Mouse (Mus musculus) embryonic facial prominence, embryonic 12.5 days (tissue): ENCODE measurements around the gene Zscan21. TPM values are rescaled to one million over a fixed set of nuclear protein-coding genes. Genes with fewer than 3 reads are reported as not detected.
"Not testable (repeated sequence)": the region's sequence is repeated elsewhere in the genome, so short reads cannot be mapped to it uniquely, and the experiment has no call there.

Source experiments
- ATAC-seq: fragments of 200-750 bp; cut with Nextera tagmentation; 2 replicates; pipeline ENCODE4 v1.8.0; 2017; ENCODE audit not compliant: insufficient number of reproducible peaks, insufficient read depth, low FRiP score, low TSS enrichment
- H3K27ac ChIP-seq: fragments of 300-500 bp; sonication (generic); 2 replicates; pipeline ENCODE4 v1.5.1; 2016; ENCODE audit warnings: mild to moderate bottlenecking
- H3K27me3 ChIP-seq: fragments of 300-500 bp; sonication (generic); 2 replicates; pipeline ENCODE4 v1.6.1; 2016; ENCODE audit warnings: mild to moderate bottlenecking, moderate library complexity
- H3K36me3 ChIP-seq: fragments of 300-500 bp; sonication (generic); 2 replicates; pipeline ENCODE4 v1.6.1; 2016; ENCODE audit warnings: mild to moderate bottlenecking
- H3K4me1 ChIP-seq: fragments of 300-500 bp; sonication (generic); 2 replicates; pipeline ENCODE4 v1.6.1; 2016
- H3K4me2 ChIP-seq: fragments of 300-500 bp; sonication (generic); replicated peaks from 2 replicates; pipeline ENCODE4 v1.6.1; 2016; ENCODE audit warnings: mild to moderate bottlenecking, moderate library complexity
- H3K4me3 ChIP-seq: fragments of 300-500 bp; sonication (generic); 2 replicates; pipeline ENCODE4 v1.5.1; 2016; ENCODE audit warnings: mild to moderate bottlenecking
- H3K9ac ChIP-seq: fragments of 300-500 bp; sonication (generic); 2 replicates; pipeline ENCODE4 v1.6.1; 2016; ENCODE audit warnings: mild to moderate bottlenecking, moderate library complexity
- H3K9me3 ChIP-seq: fragments of 300-500 bp; sonication (generic); 2 replicates; pipeline ENCODE4 v1.6.1; 2016; ENCODE audit warnings: mild to moderate bottlenecking, moderate library complexity
- WGBS: fragments of 180-500 bp; shearing (Covaris S2); methylation state at CpG from one replicate; pipeline ENCODE4 v1.1.7; 2016; 5-methylcytosine and 5-hydroxymethylcytosine counted together
- polyA plus RNA-seq: library from polyadenylated mRNA; unstranded; fragments of >200 nt; fragmentation: Nextera tagmentation; extraction: Ambion mirVana; gene quantifications from 2 replicates; pipeline ENCODE4 v1.2.1, GENCODE M21; 2016

Gene Zscan21
- polyA plus RNA-seq, 1 experiment from 2014 or later, result 80.7 TPM

- Histone ChIP-seq H3K27ac (no peak overlapping the region), H3K9me3 (no peaks in the 10 kb centered on the region), H3K36me3 (no peaks in the 10 kb centered on the region), H3K4me3 (peak overlapping the region; percentile 91; the same call in 1 of the 2 replicates), H3K9ac (no peak overlapping the region), H3K4me1 (no peaks in the 10 kb centered on the region), H3K4me2 (peak overlapping the region; percentile 78; the same call in 1 of the 2 replicates), H3K27me3 (no peaks in the 10 kb centered on the region)
- no peak for ATAC-seq
- 88% methylated on average over 3 of the region's 3 CpGs for WGBS
Measured at GRCm38 (mm10) chr5:138086842-138087241, 29.9 kb upstream of the Zscan21 start.

- Histone ChIP-seq H3K4me3 (no peak overlapping the region), H3K4me1 (no peaks in the 10 kb centered on the region), H3K27me3 (no peaks in the 10 kb centered on the region), H3K4me2 (no peak overlapping the region), H3K27ac (no peak overlapping the region), H3K9me3 (no peaks in the 10 kb centered on the region), H3K9ac (no peak overlapping the region), H3K36me3 (peaks cover 6% of the 10 kb centered on the region)
- WGBS, result 88% methylated on average over 3 of the region's 3 CpGs
- no peak for ATAC-seq
Measured at GRCm38 (mm10) chr5:138088366-138088765, 28.3 kb upstream of the Zscan21 start.

GRCm38 (mm10) chr5:138089108-138089551, 27.6 kb upstream of the Zscan21 start:
- Histone ChIP-seq H3K4me3 (no peak overlapping the region), H3K27ac (no peak overlapping the region), H3K4me1 (no peaks in the 10 kb centered on the region), H3K36me3 (peaks cover 11% of the 10 kb centered on the region), H3K4me2 (no peak overlapping the region), H3K27me3 (no peaks in the 10 kb centered on the region), H3K9ac (no peak overlapping the region), H3K9me3 (no peaks in the 10 kb centered on the region)
- no peak for ATAC-seq
- 86% methylated on average over 6 of the region's 6 CpGs for WGBS

GRCm38 (mm10) chr5:138090271-138090670, 26.4 kb upstream of the Zscan21 start:
- 85% methylated on average over 3 of the region's 3 CpGs for WGBS

GRCm38 (mm10) chr5:138090737-138091136, 26.0 kb upstream of the Zscan21 start:
- H3K4me2 ChIP-seq, result no peak overlapping the region
- no peaks in the 10 kb centered on the region for H3K27me3 ChIP-seq
- WGBS, result 91% methylated on average over 5 of the region's 5 CpGs
- ATAC-seq, result no peak
- no peak overlapping the region for H3K9ac ChIP-seq
- no peak overlapping the region for H3K4me3 ChIP-seq
- H3K36me3 ChIP-seq, result peaks cover 28% of the 10 kb centered on the region
- no peaks in the 10 kb centered on the region for H3K9me3 ChIP-seq
- H3K4me1 ChIP-seq, result no peaks in the 10 kb centered on the region
- no peak overlapping the region for H3K27ac ChIP-seq

More at GRCm38 (mm10) chr5:138090271-138090670, 26.4 kb upstream of the Zscan21 start:
- Histone ChIP-seq H3K27ac (no peak overlapping the region), H3K4me3 (no peak overlapping the region), H3K36me3 (peaks cover 23% of the 10 kb centered on the region), H3K4me2 (no peak overlapping the region), H3K9ac (no peak overlapping the region), H3K27me3 (no peaks in the 10 kb centered on the region), H3K9me3 (no peaks in the 10 kb centered on the region), H3K4me1 (no peaks in the 10 kb centered on the region)
- ATAC-seq, result no peak

- H3K4me1 ChIP-seq, result no peaks in the 10 kb centered on the region
- no peak overlapping the region for H3K4me2 ChIP-seq
- WGBS, result 97% methylated on average over 4 of the region's 4 CpGs
- H3K27me3 ChIP-seq, result no peaks in the 10 kb centered on the region
- no peak for ATAC-seq
- H3K27ac ChIP-seq, result no peak overlapping the region
- H3K9ac ChIP-seq, result no peak overlapping the region
- H3K36me3 ChIP-seq, result peaks cover 46% of the 10 kb centered on the region
- no peak overlapping the region for H3K4me3 ChIP-seq
- no peaks in the 10 kb centered on the region for H3K9me3 ChIP-seq
Measured at GRCm38 (mm10) chr5:138092771-138093170, 23.9 kb upstream of the Zscan21 start.

GRCm38 (mm10) chr5:138094474-138094873, 22.2 kb upstream of the Zscan21 start:
- H3K36me3 ChIP-seq, result peaks cover 63% of the 10 kb centered on the region
- 95% methylated on average over 6 of the region's 6 CpGs for WGBS
- H3K4me1 ChIP-seq, result no peaks in the 10 kb centered on the region
- no peak overlapping the region for H3K4me3 ChIP-seq
- no peak for ATAC-seq
- H3K9ac ChIP-seq, result no peak overlapping the region
- H3K27me3 ChIP-seq, result no peaks in the 10 kb centered on the region
- H3K4me2 ChIP-seq, result no peak overlapping the region
- H3K9me3 ChIP-seq, result no peaks in the 10 kb centered on the region
- H3K27ac ChIP-seq, result no peak overlapping the region

- no peaks in the 10 kb centered on the region for H3K9me3 ChIP-seq
- H3K36me3 ChIP-seq, result peaks cover 51% of the 10 kb centered on the region
- no peak overlapping the region for H3K27ac ChIP-seq
- H3K27me3 ChIP-seq, result no peaks in the 10 kb centered on the region
- no peak overlapping the region for H3K4me2 ChIP-seq
- H3K4me1 ChIP-seq, result no peaks in the 10 kb centered on the region
- ATAC-seq, result no peak
- H3K9ac ChIP-seq, result no peak overlapping the region
- no peak overlapping the region for H3K4me3 ChIP-seq
- 89% methylated on average over 2 of the region's 2 CpGs for WGBS
Measured at GRCm38 (mm10) chr5:138104976-138105375, 11.7 kb upstream of the Zscan21 start.

GRCm38 (mm10) chr5:138107130-138107529, 9.6 kb upstream of the Zscan21 start:
- Histone ChIP-seq H3K4me2 (no peak overlapping the region), H3K27ac (no peak overlapping the region), H3K4me1 (no peaks in the 10 kb centered on the region), H3K27me3 (no peaks in the 10 kb centered on the region), H3K9me3 (no peaks in the 10 kb centered on the region), H3K36me3 (peaks cover 30% of the 10 kb centered on the region), H3K4me3 (no peak overlapping the region), H3K9ac (no peak overlapping the region)
- ATAC-seq, result no peak
- 71% methylated on average over 3 of the region's 3 CpGs for WGBS

GRCm38 (mm10) chr5:138109847-138110396, 6.8 kb upstream of the Zscan21 start:
- not testable (repeated sequence) for ATAC-seq, H3K4me1 ChIP-seq, H3K27ac ChIP-seq, H3K4me2 ChIP-seq, H3K9me3 ChIP-seq, H3K27me3 ChIP-seq, H3K9ac ChIP-seq, H3K36me3 ChIP-seq, H3K4me3 ChIP-seq
- WGBS, result 62% methylated on average over 4 of the region's 4 CpGs

GRCm38 (mm10) chr5:138117199-138118015, 704 bp downstream of the Zscan21 start:
- Histone ChIP-seq H3K27ac (peak overlapping the region; percentile 91), H3K36me3 (peaks cover 18% of the 10 kb centered on the region), H3K27me3 (no peaks in the 10 kb centered on the region), H3K9me3 (no peaks in the 10 kb centered on the region), H3K9ac (peak overlapping the region; percentile 60), H3K4me3 (peak overlapping the region; percentile 59), H3K4me1 (peaks cover 5% of the 10 kb centered on the region; the same call in 1 of the 2 replicates), H3K4me2 (peak overlapping the region; percentile 58)
- 6% methylated on average over 16 of the region's 16 CpGs for WGBS
- no peak; the same call in 1 of the 2 replicates for ATAC-seq

GRCm38 (mm10) chr5:138118041-138118440, 1.3 kb downstream of the Zscan21 start:
- H3K4me3 ChIP-seq, result peak overlapping the region; percentile 59
- H3K4me1 ChIP-seq, result peaks cover 5% of the 10 kb centered on the region; the same call in 1 of the 2 replicates
- peaks cover 21% of the 10 kb centered on the region for H3K36me3 ChIP-seq
- H3K9me3 ChIP-seq, result no peaks in the 10 kb centered on the region
- H3K27me3 ChIP-seq, result no peaks in the 10 kb centered on the region
- ATAC-seq, result no peak
- WGBS, result 75% methylated on average over 3 of the region's 3 CpGs
- 0 out of 2 replicates have a peak overlapping the region, but pooled peaks have one; percentile 60 for H3K9ac ChIP-seq
- peak overlapping the region; percentile 58 for H3K4me2 ChIP-seq
- H3K27ac ChIP-seq, result peak overlapping the region; percentile 91; the same call in 1 of the 2 replicates
